Mouse (Mus musculus) gastrocnemius, postnatal 14 days (tissue): ENCODE data around the gene Tex44. TPM values are rescaled to one million over a fixed set of nuclear protein-coding genes. Genes with fewer than 3 reads are reported as not detected.

Experiments used
- DNase-seq: peaks from one replicate; pipeline ENCODE4 v3.0.0; 2021; ENCODE audit warnings: mixed read lengths
- intact Hi-C: fragments of 180-260 bp; cut with DNase I; formaldehyde crosslinking; loops from one replicate; pipeline ENCODE4 v1.15.1; 2025; ENCODE audit warnings: low total_unique reads
- long read RNA-seq, 2 experiments: library from polyadenylated mRNA; stranded (forward); transcript quantifications; one replicate each; pipeline ENCODE4 v2.0.0; 2021
- total RNA-seq, 2 experiments: library from RNA; stranded (reverse); gene quantifications; 2 replicates each; pipeline ENCODE4 v1.2.3; 2021

Tex44 gene
- not detected for total RNA-seq
- long read RNA-seq, experiment 1, result 0 reads
- long read RNA-seq, experiment 2, result 0 reads

DNA sequence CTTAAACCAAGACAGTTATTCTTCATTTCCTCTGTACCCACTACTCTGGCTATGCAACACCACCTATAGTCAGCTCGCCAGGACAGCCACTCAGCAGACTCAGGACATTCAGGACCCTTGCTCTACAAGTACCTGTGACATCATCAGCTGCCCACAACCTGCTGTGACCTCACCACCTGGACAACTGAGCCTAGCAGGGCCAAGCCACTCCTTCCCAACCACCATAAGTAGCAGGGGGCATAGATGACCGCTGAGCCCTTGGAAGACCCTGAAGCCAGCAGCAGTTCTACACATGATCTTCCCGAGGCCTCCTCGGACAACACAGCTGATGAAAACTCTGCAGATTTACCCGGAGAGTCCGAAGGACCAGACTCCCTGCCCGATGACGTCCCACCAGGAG, at the start of gene Tex44, which contains the start of gene Nmur1:
Gene Tex44, plus strand, starts transcription at position 202 of the 400 bp plus-strand sequence.
Gene Nmur1, minus strand, starts transcription at position 101 of the 400 bp plus-strand sequence.
- intact Hi-C loops, result loop anchor here (5.0 kb wide), 1 partner anchor 44 kb away; no protein-coding TSS in a partner anchor
- DNase-seq, result no peak

DNA sequence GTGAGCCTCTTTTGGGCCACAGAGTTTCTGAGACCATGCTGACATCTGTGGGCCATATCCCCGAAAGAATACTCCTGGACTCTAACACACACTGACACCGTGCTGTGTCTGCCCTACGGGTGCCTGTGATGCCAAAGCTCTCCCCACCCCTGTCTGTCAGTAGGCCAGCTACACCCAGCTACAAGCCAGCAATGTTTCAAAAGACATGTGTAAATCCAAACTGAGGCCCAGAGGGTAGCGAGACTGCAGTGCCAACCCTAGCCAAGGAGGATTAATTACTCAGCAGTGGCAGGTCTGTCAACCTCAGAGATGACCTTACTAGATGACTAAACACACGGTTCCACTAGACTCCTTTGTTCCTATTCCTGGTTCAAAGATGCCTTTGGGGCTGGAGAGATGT, 49.8 kb upstream of the Tex44 start:
- no peak for DNase-seq
- intact Hi-C loops, result no loop called here

- intact Hi-C loops, result no loop called here
These were observed 47.5 kb upstream of the Tex44 start for GRCm38 (mm10) chr1:86378662-86379061.

DNA sequence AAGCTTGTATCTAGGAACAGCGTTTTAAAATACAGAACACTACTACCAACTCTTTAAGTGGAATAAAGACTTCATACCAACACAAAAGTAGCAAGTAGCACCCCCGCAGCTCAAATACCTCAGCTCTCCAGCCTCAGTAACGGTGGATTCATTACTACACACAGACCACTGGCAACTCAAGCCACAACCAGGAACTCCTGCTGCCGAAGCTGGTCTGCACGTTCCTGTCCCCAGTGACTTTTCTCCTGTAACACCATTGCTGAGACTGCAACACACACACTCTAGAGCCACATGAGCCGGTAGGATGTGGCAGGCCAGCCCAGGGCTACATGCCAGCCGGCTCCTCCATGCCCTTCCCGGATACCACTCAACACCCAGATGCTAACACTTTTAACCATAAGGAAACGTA, 47.0 kb upstream of the Tex44 start:
- peak; percentile 29 for DNase-seq
- intact Hi-C loops, result no loop called here

More at GRCm38 (mm10) chr1:86378662-86379061, 47.5 kb upstream of the Tex44 start:
- no peak for DNase-seq

DNA sequence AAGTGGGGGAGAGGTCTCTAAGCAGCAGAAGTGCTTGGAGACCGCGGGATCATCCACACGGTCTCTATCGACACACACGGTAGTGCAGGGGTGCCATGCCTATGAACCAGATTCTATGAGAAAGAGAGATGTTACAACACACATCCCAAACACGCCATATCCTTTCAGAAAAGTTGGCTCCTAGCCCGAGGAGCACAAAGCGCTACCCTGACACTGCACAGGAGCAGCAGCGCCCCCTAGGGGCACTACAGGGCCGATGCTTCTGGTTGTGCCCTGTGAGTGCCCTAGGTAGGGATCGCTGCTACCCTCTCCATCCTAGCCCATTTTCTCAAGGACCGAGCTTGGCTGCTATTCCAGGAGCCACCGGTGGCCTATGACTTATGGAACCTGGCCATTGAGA, 45.1 kb upstream of the Tex44 start:
- peak; percentile 48 for DNase-seq
- intact Hi-C loops, result loop anchor here (5.0 kb wide), 1 partner anchor 46 kb away; the partner anchor contains the start of genes Nmur1 and Tex44

- intact Hi-C loops, result no loop called here
- peak; percentile 70 for DNase-seq
These were observed 36.9 kb upstream of the Tex44 start for GRCm38 (mm10) chr1:86389230-86389629.

DNA sequence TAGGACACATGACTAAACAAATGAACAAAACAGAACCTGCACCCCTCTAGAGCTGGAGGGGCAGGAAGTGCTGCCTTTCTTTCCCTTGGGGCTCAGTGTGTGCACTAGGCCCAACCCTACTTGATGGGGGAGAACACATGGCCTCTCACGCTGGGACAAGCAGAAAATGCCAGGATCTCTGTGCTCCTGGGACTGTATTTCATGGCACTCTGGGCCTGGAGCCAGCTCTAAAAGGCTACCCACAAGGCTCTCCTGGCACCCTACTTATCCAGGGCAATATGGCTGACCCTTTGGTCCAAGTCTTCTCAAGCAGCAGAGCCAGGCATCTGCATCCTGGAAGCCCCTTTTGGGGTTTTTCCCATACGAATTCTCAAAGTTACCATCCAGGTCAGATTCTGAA, 34.7 kb upstream of the Tex44 start:
- no peak for DNase-seq
- intact Hi-C loops, result no loop called here

GRCm38 (mm10) chr1:86393219-86393618, 32.9 kb upstream of the Tex44 start:
- intact Hi-C loops, result no loop called here
- DNase-seq, result no peak

GRCm38 (mm10) chr1:86394246-86394645, 31.9 kb upstream of the Tex44 start:
- intact Hi-C loops, result no loop called here

DNA sequence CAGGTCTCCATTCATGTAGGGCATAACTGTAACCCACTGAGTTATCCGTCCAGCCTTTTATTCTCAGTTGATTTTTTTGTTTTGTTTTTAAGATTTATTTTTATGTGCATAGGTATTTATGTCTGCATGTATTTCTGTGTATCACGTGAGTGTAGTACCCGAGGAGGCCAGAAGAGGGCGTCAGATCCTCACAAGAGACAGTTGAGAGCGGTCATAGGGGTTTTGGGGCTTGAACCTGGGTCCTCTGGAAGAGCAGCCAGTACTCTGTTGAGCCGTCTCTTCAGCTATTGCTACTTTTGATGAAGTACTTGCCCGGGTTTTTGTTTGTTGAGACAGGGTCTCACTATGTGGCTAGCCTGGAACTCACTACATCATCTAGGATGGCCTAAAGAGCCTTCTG, 30.2 kb upstream of the Tex44 start:
- intact Hi-C loops, result no loop called here
- DNase-seq, result no peak

More at GRCm38 (mm10) chr1:86394246-86394645, 31.9 kb upstream of the Tex44 start:
- DNase-seq, result no peak

DNA sequence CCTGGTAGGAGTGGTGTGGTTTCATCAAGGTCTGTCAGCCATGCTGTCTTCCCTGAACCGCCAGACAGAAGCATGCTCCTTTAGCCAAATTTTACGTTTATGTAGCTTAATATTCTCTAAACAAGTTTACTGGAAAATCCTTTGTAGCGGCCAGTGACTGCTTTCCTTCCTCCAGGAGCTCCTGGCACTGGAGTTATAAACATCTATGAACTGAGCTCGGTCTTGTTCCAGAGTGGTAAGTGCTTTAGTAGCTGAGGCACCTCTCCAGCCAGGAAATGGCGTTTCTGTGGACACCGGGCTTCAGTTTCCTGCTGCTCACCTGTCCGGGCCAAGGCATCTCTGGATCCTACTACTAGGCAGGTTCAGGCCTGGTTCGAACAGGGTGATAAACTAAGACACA, 28.5 kb upstream of the Tex44 start:
- DNase-seq, result no peak
- intact Hi-C loops, result no loop called here

GRCm38 (mm10) chr1:86398222-86398621, 27.9 kb upstream of the Tex44 start:
- DNase-seq, result no peak
- intact Hi-C loops, result no loop called here

- DNase-seq, result no peak
- intact Hi-C loops, result no loop called here
These were observed 26.8 kb upstream of the Tex44 start for GRCm38 (mm10) chr1:86399322-86399721.

DNA sequence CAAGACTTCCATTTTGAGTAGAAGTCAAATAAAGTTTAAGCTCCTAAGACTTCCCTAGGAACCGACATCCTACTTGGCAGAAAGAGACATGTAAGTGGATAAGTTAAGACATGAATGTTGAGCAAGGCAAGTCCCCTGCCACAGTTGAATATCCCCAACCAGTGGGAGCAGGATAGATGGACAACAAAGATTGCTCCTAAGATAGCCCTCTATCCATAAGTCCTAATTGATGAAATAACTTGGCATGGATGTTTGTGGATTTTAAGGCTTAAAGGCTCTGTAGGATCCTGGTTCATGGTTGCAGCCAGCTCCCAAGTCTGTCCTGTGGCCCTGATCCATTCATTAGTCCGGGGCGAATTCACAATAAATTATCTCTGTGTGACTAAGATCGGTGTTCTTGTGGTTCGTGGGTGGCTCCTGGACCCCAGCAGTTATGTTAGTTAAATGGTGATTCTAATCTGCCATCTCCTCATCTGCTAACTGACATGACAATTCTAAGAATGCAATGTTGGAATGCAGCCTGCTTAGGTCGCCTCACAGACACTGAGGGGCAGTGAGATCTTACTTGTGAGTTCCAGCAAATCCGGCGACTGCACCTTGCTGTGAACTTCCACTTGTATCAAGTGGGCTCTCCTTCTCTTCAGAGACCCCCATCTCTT, 25.9 kb upstream of the Tex44 start:
- intact Hi-C loops, result no loop called here
- no peak for DNase-seq

DNA sequence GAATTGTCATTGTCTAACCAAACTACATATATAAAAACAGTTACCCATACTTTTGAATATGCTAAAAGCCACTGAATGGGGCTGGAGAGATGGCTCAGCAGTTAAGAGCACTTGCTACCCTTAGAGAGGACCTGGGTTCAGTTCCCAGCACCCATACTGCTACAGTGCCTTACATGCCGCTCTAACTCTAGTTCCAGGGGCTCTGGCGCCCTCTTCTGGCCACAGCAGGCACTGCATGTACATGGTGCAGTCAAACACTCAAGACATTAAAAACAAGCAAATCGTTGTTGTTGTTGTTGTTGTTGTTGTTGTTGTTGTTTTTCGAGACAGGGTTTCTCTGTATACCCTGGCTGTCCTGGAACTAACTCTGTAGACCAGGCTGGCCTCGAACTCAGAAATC, 21.3 kb upstream of the Tex44 start:
- intact Hi-C loops, result no loop called here

GRCm38 (mm10) chr1:86406313-86406712, 19.8 kb upstream of the Tex44 start:
- no peak for DNase-seq
- intact Hi-C loops, result no loop called here

More for the DNA sequence above, 21.3 kb upstream of the Tex44 start:
- no peak for DNase-seq

- DNase-seq, result no peak
- intact Hi-C loops, result no loop called here
These were observed 19.2 kb upstream of the Tex44 start for GRCm38 (mm10) chr1:86406914-86407313.

- intact Hi-C loops, result no loop called here
- no peak for DNase-seq
These were observed 17.6 kb upstream of the Tex44 start for GRCm38 (mm10) chr1:86408515-86408914.

DNA sequence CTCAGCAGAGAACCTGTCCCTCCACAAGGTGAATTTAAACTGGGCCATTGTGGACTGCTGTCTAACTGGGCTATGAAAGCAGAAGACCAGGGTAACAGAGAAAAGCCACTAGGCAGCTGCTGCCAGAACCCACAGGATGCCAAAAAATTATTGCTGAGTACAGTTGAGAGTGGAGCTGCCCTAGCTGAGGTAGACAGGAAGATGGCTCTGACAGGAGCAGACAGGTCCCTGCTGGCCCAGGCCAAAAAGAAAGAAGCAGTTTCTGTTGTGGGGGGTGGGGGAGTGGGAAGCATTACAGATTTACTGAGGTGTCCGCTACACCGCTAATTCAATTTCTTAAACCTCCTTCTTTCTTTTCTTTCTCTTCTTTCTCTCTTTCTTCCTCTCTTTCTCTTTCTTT, 16.7 kb upstream of the Tex44 start:
- intact Hi-C loops, result no loop called here
- DNase-seq, result no peak

- intact Hi-C loops, result no loop called here
- no peak for DNase-seq
These were observed 11.4 kb upstream of the Tex44 start for GRCm38 (mm10) chr1:86414715-86415114.

DNA sequence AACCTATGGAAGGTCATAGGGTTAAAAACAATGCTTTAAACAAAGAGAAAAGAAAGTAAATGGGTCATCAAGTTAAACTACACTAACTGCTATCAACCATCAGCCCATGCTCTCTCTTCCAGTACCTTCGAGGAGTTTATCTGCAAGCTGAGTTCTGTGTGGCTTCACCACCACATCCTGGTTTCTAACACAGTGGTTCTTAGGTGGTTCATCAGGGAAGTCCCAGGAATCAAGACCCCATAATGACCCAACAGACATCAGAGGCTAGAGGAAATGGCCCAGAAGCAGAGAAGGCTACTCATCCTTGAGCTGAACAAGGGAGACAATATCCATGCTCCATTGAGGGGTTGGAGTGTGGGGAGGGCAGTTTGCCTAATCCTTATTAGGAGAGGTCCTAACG, 11.0 kb upstream of the Tex44 start:
- intact Hi-C loops, result no loop called here
- no peak for DNase-seq
